Mouse (Mus musculus) granulocyte monocyte progenitor cell, adult 5-6 weeks (primary cell): ENCODE data around the gene Ubr7. TPM values are rescaled to one million over a fixed set of nuclear protein-coding genes. Genes with fewer than 3 reads are reported as not detected.

ENCODE experiments used
- ATAC-seq: replicated peaks from 2 replicates; pipeline ENCODE4 v1.8.0; 2016; ENCODE audit warnings: mild to moderate bottlenecking, moderate TSS enrichment, inconsistent platforms; ENCODE audit not compliant: poor library complexity, severe bottlenecking
- total RNA-seq, 2 experiments: library from RNA; stranded (forward) in 1 of 2; stranded (reverse) in 1 of 2; fragments of 200-712, 200-1000 nt in 1 of 2; fragments of >200 nt in 1 of 2; fragmentation: Nextera tagmentation in 1 of 2; gene quantifications; 2 replicates each; pipeline ENCODE4 v1.2.3; 2014 to 2017

Gene Ubr7
- total RNA-seq, 2 experiments from 2014 or later, result 35.6 to 48.8 TPM

- no peak for ATAC-seq
These were observed 30.2 kb downstream of the Ubr7 start for GRCm38 (mm10) chr12:102787927-102788326.

GRCm38 (mm10) chr12:102799528-102799927, 41.8 kb downstream of the Ubr7 start:
- ATAC-seq, result peak; percentile 37; the same call in 1 of the 2 replicates

GRCm38 (mm10) chr12:102814858-102815257, 57.1 kb downstream of the Ubr7 start:
- no peak for ATAC-seq

- no peak for ATAC-seq
These were observed 68.6 kb downstream of the Ubr7 start for GRCm38 (mm10) chr12:102826399-102826798.

GRCm38 (mm10) chr12:102827119-102827518, 69.4 kb downstream of the Ubr7 start:
- no peak for ATAC-seq

Other genes with a start within 250 kb of the Ubr7 start
- not detected in 2 replicates for gene Chga, start 203.0 kb upstream of the Ubr7 start, total RNA-seq (2014; fragmentation: Nextera tagmentation)
- not detected in 2 replicates for gene Chga, start 203.0 kb upstream of the Ubr7 start, total RNA-seq (2017)
- gene Itpk1, start 53.0 kb upstream of the Ubr7 start, total RNA-seq (2014; fragmentation: Nextera tagmentation), result 19.1 and 26.0 TPM in 2 replicates
- gene Itpk1, start 53.0 kb upstream of the Ubr7 start, total RNA-seq (2017), result 13.0 and 16.4 TPM in 2 replicates
- 11.0 and 11.1 TPM in 2 replicates for gene Moap1, start 14.3 kb upstream of the Ubr7 start, total RNA-seq (2014; fragmentation: Nextera tagmentation)
- gene Moap1, start 14.3 kb upstream of the Ubr7 start, total RNA-seq (2017), result 9.3 and 15.6 TPM in 2 replicates
- 6.5 and 8.7 TPM in 2 replicates for gene Tmem251, start 14.2 kb upstream of the Ubr7 start, total RNA-seq (2014; fragmentation: Nextera tagmentation)
- 8.0 and 9.3 TPM in 2 replicates for gene Tmem251, start 14.2 kb upstream of the Ubr7 start, total RNA-seq (2017)
- gene Gm28051, start 202 bp upstream of the Ubr7 start, total RNA-seq (2014; fragmentation: Nextera tagmentation), result not detected in 2 replicates
- gene Gm28051, start 202 bp upstream of the Ubr7 start, total RNA-seq (2017), result not detected in 2 replicates
- 16.5 and 19.2 TPM in 2 replicates for gene Gon7, start 164 bp upstream of the Ubr7 start, total RNA-seq (2014; fragmentation: Nextera tagmentation)
- gene Gon7, start 164 bp upstream of the Ubr7 start, total RNA-seq (2017), result 12.9 and 22.2 TPM in 2 replicates
- gene Gm20604, start 705 bp downstream of the Ubr7 start, total RNA-seq (2014; fragmentation: Nextera tagmentation), result 6.6 and 9.7 TPM in 2 replicates
- 7.3 and 8.3 TPM in 2 replicates for gene Gm20604, start 705 bp downstream of the Ubr7 start, total RNA-seq (2017)
- 13.0 and 15.8 TPM in 2 replicates for gene Btbd7, start 120.5 kb downstream of the Ubr7 start, total RNA-seq (2014; fragmentation: Nextera tagmentation)
- 15.8 and 18.2 TPM in 2 replicates for gene Btbd7, start 120.5 kb downstream of the Ubr7 start, total RNA-seq (2017)
- gene Cox8c, start 141.3 kb downstream of the Ubr7 start, total RNA-seq (2014; fragmentation: Nextera tagmentation), result not detected in 2 replicates
- not detected in 2 replicates for gene Cox8c, start 141.3 kb downstream of the Ubr7 start, total RNA-seq (2017)
- gene Unc79, start 190.9 kb downstream of the Ubr7 start, total RNA-seq (2014; fragmentation: Nextera tagmentation), result not detected in 2 replicates
- not detected in 2 replicates for gene Unc79, start 190.9 kb downstream of the Ubr7 start, total RNA-seq (2017)